Mouse (Mus musculus): Measurements from ENCODE around the gene Sult4a1.

DNA sequence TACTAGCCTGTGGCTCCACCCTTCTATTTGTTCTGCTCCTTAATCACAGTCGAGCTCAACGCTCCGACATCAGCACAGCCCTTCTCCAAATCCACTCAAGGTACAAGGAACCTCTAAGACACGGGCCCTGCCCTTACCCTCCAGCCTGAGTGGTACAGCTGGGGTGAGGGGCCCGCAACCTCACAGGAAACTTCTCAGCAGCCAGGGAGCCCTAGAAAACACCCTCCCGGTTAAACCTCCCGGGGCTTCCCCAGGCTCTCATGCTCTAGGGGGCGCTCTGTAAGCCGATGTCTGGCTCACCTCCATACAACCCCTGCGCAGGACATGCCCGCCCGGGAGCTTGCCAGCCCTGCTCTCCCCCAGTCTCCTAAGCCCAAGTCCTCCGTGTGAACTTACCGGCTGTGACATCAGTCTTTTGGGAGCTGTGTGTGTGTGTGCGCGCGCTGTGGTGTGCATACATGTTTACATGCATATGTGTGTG lies 30.8 kb downstream of the Sult4a1 start:
- TF ChIP-seq POLR2A (IDR thresholded peaks at IDR 0.05; ENCODE audit: borderline replicate concordance, extremely low read depth, insufficient read depth, insufficient read length, poor library complexity, severe bottlenecking) (no peak), CTCF (IDR thresholded peaks at IDR 0.05; ENCODE audit: borderline replicate concordance, extremely low read depth, insufficient read depth, insufficient read length) (peak; percentile 40; the same call in 1 of the 2 replicates)
